Mouse (Mus musculus): ENCODE measurements around the gene Mphosph9. TPM values are rescaled to one million over a fixed set of nuclear protein-coding genes. Genes with fewer than 3 reads are reported as not detected.

Mphosph9 gene
- polyA plus RNA-seq (2017; shearing (Covaris generic)) = 31.2 TPM

DNA sequence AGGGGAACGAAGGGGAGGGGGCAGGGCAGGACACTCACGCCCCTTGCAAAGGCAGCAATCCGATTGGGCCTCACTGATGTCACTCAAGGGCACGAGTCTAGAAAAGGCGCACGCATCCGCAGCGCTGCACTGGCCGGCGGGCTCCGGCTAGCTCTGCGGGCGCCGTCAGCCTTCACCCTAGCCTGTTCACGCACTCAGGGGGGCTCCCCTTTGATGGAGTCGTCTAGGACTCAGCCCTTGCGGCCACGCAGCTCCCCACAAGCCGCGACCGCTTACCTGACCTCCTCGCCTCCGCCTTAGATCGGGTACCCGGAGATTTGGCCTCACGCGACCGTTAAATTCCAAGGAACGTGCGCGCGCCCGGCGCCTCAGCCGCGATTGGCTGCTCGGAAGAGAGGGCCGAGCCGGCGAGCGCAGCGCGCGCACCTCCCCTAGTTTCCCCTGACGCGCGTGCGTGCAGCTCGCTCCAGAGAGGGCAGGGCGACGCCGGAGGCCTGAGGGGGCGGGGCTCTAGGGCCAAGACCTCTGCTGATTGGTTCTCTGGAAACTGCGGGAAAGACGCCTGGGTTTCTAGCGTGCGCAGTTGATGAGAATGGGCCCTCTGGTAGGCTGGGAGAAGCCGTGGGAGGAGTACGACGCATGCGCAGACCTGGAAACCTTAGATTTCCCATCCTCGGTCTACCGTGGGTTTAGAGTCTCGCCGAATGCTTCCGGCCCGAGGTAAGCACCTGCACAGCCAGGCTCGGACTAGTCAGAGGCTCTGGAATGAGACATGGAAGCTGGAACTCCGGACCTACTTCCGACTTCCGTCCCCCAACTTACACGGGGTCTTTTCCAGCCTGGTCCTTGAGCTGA, at the start of gene Mphosph9, which contains the start of gene 2810006K23Rik:
Gene Mphosph9 (minus strand): TSS at position 463 of the 855 bp plus-strand sequence.
Gene 2810006K23Rik (plus strand): TSS at position 580 of the 855 bp plus-strand sequence.

DNA sequence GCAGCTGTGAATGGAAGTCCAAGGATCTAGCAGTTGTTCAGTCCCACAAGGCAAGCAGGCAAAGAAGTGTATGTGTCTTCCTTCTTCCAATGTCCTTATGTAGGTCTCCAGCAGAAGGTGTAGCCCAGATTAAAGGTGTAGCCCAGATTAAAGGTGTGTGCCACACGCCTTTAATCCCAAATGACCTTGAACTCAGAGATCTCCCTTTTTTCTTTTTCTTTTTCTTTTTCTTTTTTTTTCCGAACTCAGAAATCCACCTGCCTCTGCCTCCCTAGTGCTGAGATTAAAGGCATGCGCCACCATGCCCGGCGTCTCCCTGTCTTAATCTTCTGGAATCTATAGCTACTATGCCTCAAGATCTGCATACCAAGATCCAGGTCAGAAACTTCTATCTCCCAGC, 35.2 kb upstream of the Mphosph9 start, which contains the start of gene Cdk2ap1:
Gene Cdk2ap1 (minus strand): TSS at position 101 of the 400 bp plus-strand sequence.

DNA sequence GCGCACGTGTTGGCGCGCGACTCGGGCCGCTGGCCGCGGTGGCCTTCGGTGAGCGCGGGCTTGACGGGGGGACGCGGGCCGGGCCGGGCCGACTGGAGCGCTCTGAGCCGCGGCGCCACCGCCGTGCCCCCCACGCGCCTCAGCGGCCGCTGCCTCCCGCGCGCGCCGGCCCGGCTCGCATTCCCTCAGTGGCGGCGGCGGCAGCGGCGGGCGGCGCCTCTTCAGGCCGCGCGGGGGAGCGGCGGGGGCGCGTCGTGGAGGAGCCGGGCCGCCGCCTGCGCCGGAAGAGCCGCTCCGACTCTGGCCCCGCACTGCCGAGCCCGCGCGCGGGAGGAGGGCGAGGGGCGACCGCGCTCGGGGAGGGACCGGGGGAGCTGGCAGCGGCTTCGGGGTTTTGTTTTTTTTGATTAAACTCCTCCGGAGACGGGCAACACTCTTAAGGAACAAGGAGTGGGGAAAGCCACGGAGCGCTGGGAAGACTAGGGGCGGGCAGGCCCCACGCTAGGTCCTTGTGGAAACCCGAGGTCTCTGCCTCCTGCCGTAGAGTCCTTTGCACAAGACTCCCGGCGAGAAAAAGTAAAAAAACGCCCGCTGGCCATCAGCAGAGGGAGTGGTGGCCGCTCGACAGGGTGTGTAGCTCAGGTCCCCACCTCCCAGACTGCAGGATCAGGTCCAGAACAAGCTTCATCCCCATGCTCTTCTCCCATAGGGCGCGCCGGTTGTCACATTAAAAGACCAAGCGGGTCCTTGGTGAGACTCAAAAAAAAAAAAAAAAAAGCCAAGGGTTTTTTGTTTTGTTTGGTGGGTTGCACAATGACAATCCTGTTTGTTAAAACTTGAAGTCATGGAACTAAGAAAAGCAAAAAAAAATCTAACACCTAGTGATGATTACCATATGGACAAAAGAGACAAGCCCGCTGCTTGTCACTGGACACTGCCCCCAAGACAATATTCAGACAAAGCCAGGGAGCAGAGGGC, 77.9 kb downstream of the Mphosph9 start, which contains the start of gene Pitpnm2:
Gene Pitpnm2 (minus strand): TSS at position 147 of the 978 bp plus-strand sequence.

Other genes starting within 250 kb of the Mphosph9 start
- gene Abcb9, start 232.2 kb downstream of the Mphosph9 start, polyA plus RNA-seq (2017; shearing (Covaris generic)) = 118 TPM
- gene Ogfod2, start 215.7 kb downstream of the Mphosph9 start, polyA plus RNA-seq (2017; shearing (Covaris generic)) = 53.4 TPM
- 50.7 TPM for gene Arl6ip4, start 211.9 kb downstream of the Mphosph9 start, polyA plus RNA-seq (2017; shearing (Covaris generic))
- gene Pitpnm2, start 78.2 kb downstream of the Mphosph9 start, polyA plus RNA-seq (2017; shearing (Covaris generic)) = 17.8 TPM
- 2.8 TPM for gene 2810006K23Rik, start 117 bp upstream of the Mphosph9 start, polyA plus RNA-seq (2017; shearing (Covaris generic))
- 100 TPM for gene Cdk2ap1, start 35.1 kb upstream of the Mphosph9 start, polyA plus RNA-seq (2017; shearing (Covaris generic))
- gene Sbno1, start 98.0 kb upstream of the Mphosph9 start, polyA plus RNA-seq (2017; shearing (Covaris generic)) = 126 TPM
- 75.6 TPM for gene Kmt5a, start 112.0 kb upstream of the Mphosph9 start, polyA plus RNA-seq (2017; shearing (Covaris generic))
- 21.3 TPM for gene Rilpl2, start 150.4 kb upstream of the Mphosph9 start, polyA plus RNA-seq (2017; shearing (Covaris generic))
- gene Snrnp35, start 155.2 kb upstream of the Mphosph9 start, polyA plus RNA-seq (2017; shearing (Covaris generic)) = 8.3 TPM
- 1.7 TPM for gene Rilpl1, start 203.4 kb upstream of the Mphosph9 start, polyA plus RNA-seq (2017; shearing (Covaris generic))
- 561 TPM for gene Tmed2, start 212.7 kb upstream of the Mphosph9 start, polyA plus RNA-seq (2017; shearing (Covaris generic))
- gene Ddx55, start 224.9 kb upstream of the Mphosph9 start, polyA plus RNA-seq (2017; shearing (Covaris generic)) = 16.9 TPM